ENCODE assay signal across 8 mouse cellular contexts in the genomic region with DNA sequence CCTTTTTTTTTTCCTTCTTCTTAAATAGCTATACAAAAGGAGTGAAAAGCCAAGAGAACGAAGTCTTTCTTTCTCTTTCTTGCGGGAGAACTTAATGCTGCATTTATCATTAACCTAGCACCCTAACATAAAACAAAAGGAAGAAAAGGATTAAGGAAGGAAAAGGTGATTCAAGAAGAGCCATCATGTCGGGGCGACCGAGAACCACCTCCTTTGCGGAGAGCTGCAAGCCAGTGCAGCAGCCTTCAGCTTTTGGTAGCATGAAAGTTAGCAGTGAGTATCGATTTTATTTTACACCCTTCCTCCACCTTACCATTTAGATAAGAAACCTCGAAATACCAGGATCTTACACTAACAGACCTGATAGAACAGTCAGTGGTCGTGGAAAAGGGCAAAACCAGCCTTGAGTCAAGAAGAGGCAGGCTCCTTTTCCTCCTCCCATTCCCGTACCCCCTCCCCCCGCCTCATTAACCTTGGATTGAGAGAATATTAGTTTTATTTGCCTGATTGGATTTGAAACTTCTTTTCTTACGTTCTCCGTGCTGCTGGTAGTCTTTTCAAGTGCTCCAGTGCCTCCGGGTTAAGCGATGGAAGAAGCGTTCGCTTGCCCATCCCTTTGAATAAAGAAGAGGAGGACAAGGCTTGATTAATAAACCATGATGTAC. TPM values are rescaled to one million over a fixed set of nuclear protein-coding genes. Genes with fewer than 3 reads are reported as not detected.
DNase-seq lines count a peak whose midpoint lies in the region; ATAC-seq and TF ChIP-seq lines count a peak whose summit lies in the region.

No protein-coding gene starts in this region.

- no peak overlapping the region for H3K27ac ChIP-seq in spleen, adult 2 months (ENCODE audit: insufficient read depth, low read length)
- peak overlapping the region; percentile 100 for H3K27ac ChIP-seq in hindbrain, embryonic 15.5 days (replicated peaks)
- peak overlapping the region; percentile 99 for H3K27ac ChIP-seq in midbrain, embryonic 10.5 days (replicated peaks)

- TF ChIP-seq POLR2A in spleen, adult 2 months (IDR thresholded peaks at IDR 0.05; ENCODE audit: low read depth, low read length) = no peak

- H3K4me1 ChIP-seq in spleen, adult 2 months (ENCODE audit: control insufficient read depth, insufficient read depth, insufficient read length) = peaks cover 5% of the 10 kb centered on the region; the same call in 1 of the 2 replicates
- H3K4me1 ChIP-seq in hindbrain, embryonic 15.5 days (replicated peaks) = peaks cover 41% of the 10 kb centered on the region
- peaks cover 55% of the 10 kb centered on the region for H3K4me1 ChIP-seq in midbrain, embryonic 10.5 days

- peak overlapping the region; percentile 92 for H3K4me2 ChIP-seq in hindbrain, embryonic 15.5 days

- 1% methylated on average over 17 of the region's 17 CpGs for WGBS in spleen, adult 2 months
- under 1% methylated on average over 17 of the region's 17 CpGs for WGBS in hindbrain, embryonic 15.5 days
- under 1% methylated on average over 17 of the region's 17 CpGs for WGBS in midbrain, embryonic 10.5 days

- ATAC-seq in hindbrain, embryonic 15.5 days (ENCODE audit: low FRiP score, low read depth) = no peak
- no peak for ATAC-seq in megakaryocyte-erythroid progenitor cell, adult 5-6 weeks (replicated peaks; ENCODE audit: low FRiP score, low TSS enrichment, poor library complexity, severe bottlenecking)

- H3K9ac ChIP-seq in hindbrain, embryonic 15.5 days = peak overlapping the region; percentile 95

- H3K4me3 ChIP-seq in spleen, adult 2 months (ENCODE audit: extremely low read depth, insufficient read depth, insufficient read length) = peak overlapping the region; percentile 68
- H3K4me3 ChIP-seq in hindbrain, embryonic 15.5 days = peak overlapping the region; percentile 97
- peak overlapping the region; percentile 95 for H3K4me3 ChIP-seq in midbrain, embryonic 10.5 days

- no peaks in the 10 kb centered on the region; the same call in 1 of the 2 replicates for H3K36me3 ChIP-seq in spleen, adult 2 months (ENCODE audit: control insufficient read depth, insufficient read depth, low read length)
- no peaks in the 10 kb centered on the region for H3K36me3 ChIP-seq in hindbrain, embryonic 15.5 days
- H3K36me3 ChIP-seq in midbrain, embryonic 10.5 days = peaks cover 12% of the 10 kb centered on the region; the same call in 1 of the 2 replicates

- no peaks in the 10 kb centered on the region for H3K27me3 ChIP-seq in spleen, adult 2 months (ENCODE audit: control insufficient read depth, insufficient read depth, low read length)
- no peaks in the 10 kb centered on the region for H3K27me3 ChIP-seq in hindbrain, embryonic 15.5 days
- H3K27me3 ChIP-seq in midbrain, embryonic 10.5 days (ENCODE audit: low read depth, poor library complexity, severe bottlenecking) = no peaks in the 10 kb centered on the region

- no peaks in the 10 kb centered on the region for H3K9me3 ChIP-seq in hindbrain, embryonic 15.5 days
- no peaks in the 10 kb centered on the region for H3K9me3 ChIP-seq in midbrain, embryonic 10.5 days (replicated peaks)

- no peak for TF ChIP-seq CTCF in spleen, adult 2 months (IDR thresholded peaks at IDR 0.05; ENCODE audit: extremely low read depth, insufficient read depth, insufficient read length, insufficient replicate concordance)

- DNase-seq in adrenal gland, adult 2 months = peak; percentile 57
- no peak for DNase-seq in adrenal gland, postnatal 4 days (ENCODE audit: low spot score in 2 of 2)
- DNase-seq in spleen, adult 2 months (ENCODE audit: low read depth in 1 of 2, low spot score in 2 of 2) = no peak
- DNase-seq in spleen, postnatal 4 days (ENCODE audit: low spot score in 2 of 2) = no peak
- DNase-seq in midbrain, embryonic 10.5 days (ENCODE audit: low spot score) = peak; percentile 32
- no peak for DNase-seq in urinary bladder, adult 18-20 months (ENCODE audit: low spot score in 2 of 2)

RNA-seq across cellular contexts. Expression of gene Gsk3b, which starts 1.7 kb away (rescaled TPM):
- total RNA-seq in adrenal gland, adult 2 months (2021) = 10 to 100 TPM; 49.2 to 81.7 TPM
- 16.2 and 21.9 TPM in 2 replicates for polyA plus RNA-seq in adrenal gland, adult 2 months (2012; rRNA removed)
- total RNA-seq in adrenal gland, postnatal 4 days (2021) = 10 to 100 TPM; 77.3 to 86.8 TPM
- 7.3 and 9.7 TPM in 2 replicates for polyA plus RNA-seq in spleen, adult 2 months (2012; rRNA removed)
- 146 and 151 TPM in 2 replicates for polyA plus RNA-seq in hindbrain, embryonic 15.5 days (2015; fragmentation: Nextera tagmentation; extraction: Ambion mirVana)
- polyA plus RNA-seq in midbrain, embryonic 10.5 days (2016; fragmentation: Nextera tagmentation; extraction: Ambion mirVana) = 72.9 and 90.7 TPM in 2 replicates
- 34.1 and 54.9 TPM in 2 replicates for total RNA-seq in megakaryocyte-erythroid progenitor cell, adult 5-6 weeks (2014; fragmentation: Nextera tagmentation)
- 31.8 and 44.1 TPM in 2 replicates for total RNA-seq in megakaryocyte-erythroid progenitor cell, adult 5-6 weeks (2017)

Comparison
In these comparisons a context has a peak if more than half of its experiments do, and no peak if none do; other contexts are left out.
1. DNase-seq: peak in adrenal gland, adult 2 months (single experiment) and midbrain, embryonic 10.5 days (single experiment); none in adrenal gland, postnatal 4 days (0 of 2), spleen, adult 2 months (0 of 2), spleen, postnatal 4 days (0 of 2) and urinary bladder, adult 18-20 months (0 of 2).
2. Peak in every context shown above with its lines, with median percentiles within 50 percentile points of each other: H3K4me3 ChIP-seq.